Mouse (Mus musculus) midbrain, embryonic 14.5 days (tissue): ENCODE results near the gene Cxcl12. TPM values are rescaled to one million over a fixed set of nuclear protein-coding genes. Genes with fewer than 3 reads are reported as not detected.

ENCODE experiments used
- ATAC-seq: fragments of 200-750 bp; cut with Nextera tagmentation; 2 replicates; pipeline ENCODE4 v1.8.0; 2017; ENCODE audit warnings: moderate number of reproducible peaks, moderate library complexity; ENCODE audit not compliant: low FRiP score, low TSS enrichment
- DNase-seq: peaks from one replicate; pipeline ENCODE4 v3.0.0-alpha.2; 2015
- H3K27ac ChIP-seq: fragments of 300-500 bp; sonication (generic); replicated peaks from 2 replicates; pipeline ENCODE4 v1.5.1; 2014; ENCODE audit warnings: mild to moderate bottlenecking, low read depth, low read length, moderate library complexity
- H3K27me3 ChIP-seq: fragments of 300-500 bp; sonication (generic); 2 replicates; pipeline ENCODE4 v1.6.1; 2014; ENCODE audit warnings: low read length, control low read depth, mixed read lengths; ENCODE audit not compliant: control insufficient read depth, insufficient read depth
- H3K36me3 ChIP-seq: fragments of 300-500 bp; sonication (generic); 2 replicates; pipeline ENCODE4 v1.6.1; 2014; ENCODE audit warnings: low read length, control low read depth; ENCODE audit not compliant: control insufficient read depth, insufficient read depth
- H3K4me1 ChIP-seq: fragments of 300-500 bp; sonication (generic); 2 replicates; pipeline ENCODE4 v1.6.1; 2014; ENCODE audit warnings: mild to moderate bottlenecking, antibody characterized with exemption, low read length, control low read depth; ENCODE audit not compliant: control insufficient read depth, insufficient read depth
- H3K4me2 ChIP-seq: fragments of 300-500 bp; sonication (generic); 2 replicates; pipeline ENCODE4 v1.6.1; 2014; ENCODE audit warnings: mild to moderate bottlenecking, low read length, moderate library complexity
- H3K4me3 ChIP-seq: fragments of 300-500 bp; sonication (generic); replicated peaks from 2 replicates; pipeline ENCODE4 v1.5.1; 2014; ENCODE audit warnings: low read depth, low read length
- H3K9ac ChIP-seq: fragments of 300-500 bp; sonication (generic); replicated peaks from 2 replicates; pipeline ENCODE4 v1.6.1; 2014; ENCODE audit warnings: mild to moderate bottlenecking, low read length, moderate library complexity
- H3K9me3 ChIP-seq: fragments of 300-500 bp; sonication (generic); 2 replicates; pipeline ENCODE4 v1.6.1; 2016; ENCODE audit warnings: low read length, control low read depth, mixed read lengths; ENCODE audit not compliant: control insufficient read depth
- WGBS: fragments of 180-500 bp; shearing (Covaris S2); extraction: QIAGEN DNeasy Blood & Tissue Kit; methylation state at CpG from one replicate; pipeline ENCODE4 v1.1.7; 2014; 5-methylcytosine and 5-hydroxymethylcytosine counted together
- polyA plus RNA-seq: library from polyadenylated mRNA; unstranded; fragments of >200 nt; fragmentation: Nextera tagmentation; extraction: Ambion mirVana; gene quantifications from 2 replicates; pipeline ENCODE4 v1.2.1, GENCODE M21; 2014

Gene Cxcl12
- polyA plus RNA-seq, 1 experiment from 2014 or later = 80.3 TPM

DNA sequence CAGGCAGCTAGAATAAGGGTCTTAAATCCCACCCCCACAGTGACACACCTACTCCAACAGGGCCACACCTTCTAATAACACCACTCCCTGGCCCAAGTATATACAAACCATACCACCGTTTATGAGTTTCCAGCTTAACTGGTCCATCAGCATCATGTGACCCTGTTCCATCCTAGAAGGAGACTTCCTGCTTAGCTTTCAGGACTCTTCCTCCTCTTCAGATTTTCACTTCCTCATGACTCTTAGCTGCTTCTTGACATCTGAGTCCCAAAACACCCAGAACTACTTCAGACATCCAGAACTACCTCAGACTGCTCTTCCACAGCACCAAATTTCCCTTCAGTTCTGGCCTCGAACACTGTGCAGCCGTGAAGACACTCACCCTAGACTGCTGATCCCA, 22.1 kb downstream of the Cxcl12 start:
- Histone ChIP-seq H3K27me3 (no peaks in the 10 kb centered on the region), H3K36me3 (no peaks in the 10 kb centered on the region), H3K4me3 (no peak overlapping the region), H3K9ac (no peak overlapping the region), H3K4me2 (no peak overlapping the region), H3K27ac (no peak overlapping the region), H3K4me1 (no peaks in the 10 kb centered on the region), H3K9me3 (no peaks in the 10 kb centered on the region)
- WGBS = over 99% methylated on average over 3 of the region's 3 CpGs
- ATAC-seq = no peak
- DNase-seq = no peak

DNA sequence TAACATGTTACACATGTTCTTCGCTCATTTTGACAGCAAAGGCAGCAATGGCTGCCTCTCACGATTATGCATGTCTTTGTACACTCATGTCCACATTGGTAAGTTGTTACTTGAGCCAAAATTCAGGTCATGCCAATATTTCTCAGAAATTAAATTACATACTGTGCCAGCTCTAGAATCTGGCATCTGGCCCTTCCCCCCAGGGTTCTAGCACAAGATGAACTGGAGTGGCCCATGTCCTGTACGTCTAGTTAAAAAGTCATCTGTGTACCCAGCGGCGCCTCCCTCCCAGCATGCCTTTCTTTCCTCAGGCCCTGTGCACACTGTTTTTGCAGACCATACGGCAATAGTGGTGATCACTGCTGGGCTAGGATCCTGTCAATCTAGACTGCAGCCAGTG, 23.4 kb downstream of the Cxcl12 start:
- Histone ChIP-seq H3K4me2 (no peak overlapping the region), H3K36me3 (no peaks in the 10 kb centered on the region), H3K9ac (no peak overlapping the region), H3K4me3 (no peak overlapping the region), H3K9me3 (no peaks in the 10 kb centered on the region), H3K27ac (no peak overlapping the region), H3K4me1 (no peaks in the 10 kb centered on the region), H3K27me3 (no peaks in the 10 kb centered on the region)
- 92% methylated on average over 6 of the region's 6 CpGs for WGBS
- DNase-seq = no peak
- ATAC-seq = no peak

DNA sequence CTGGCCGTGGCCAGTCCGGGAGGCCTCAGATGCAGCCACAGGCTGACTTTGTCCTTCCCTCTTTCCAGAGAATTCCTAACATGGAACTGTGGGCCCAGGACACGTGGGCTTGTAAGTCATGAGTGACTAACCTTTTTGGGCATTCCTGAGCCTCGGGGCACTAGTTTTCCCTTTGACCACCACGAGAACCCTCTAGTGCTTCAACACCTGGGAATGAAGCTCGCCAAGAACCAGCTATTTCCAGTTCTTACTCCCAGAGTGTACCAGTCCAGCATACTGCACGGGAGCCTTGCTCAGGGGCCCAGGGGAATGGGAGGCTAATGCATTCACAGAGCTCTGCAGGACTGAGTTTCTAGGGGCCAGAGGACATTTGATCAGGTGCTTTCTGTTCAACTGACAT, 24.3 kb downstream of the Cxcl12 start:
- no peak overlapping the region for H3K4me2 ChIP-seq
- 85% methylated on average over 7 of the region's 7 CpGs for WGBS
- H3K4me1 ChIP-seq = no peaks in the 10 kb centered on the region
- H3K9me3 ChIP-seq = no peaks in the 10 kb centered on the region
- no peak overlapping the region for H3K9ac ChIP-seq
- ATAC-seq (no peak), DNase-seq (no peak)
- H3K27me3 ChIP-seq = no peaks in the 10 kb centered on the region
- H3K4me3 ChIP-seq = no peak overlapping the region
- H3K27ac ChIP-seq = no peak overlapping the region
- no peaks in the 10 kb centered on the region for H3K36me3 ChIP-seq

DNA sequence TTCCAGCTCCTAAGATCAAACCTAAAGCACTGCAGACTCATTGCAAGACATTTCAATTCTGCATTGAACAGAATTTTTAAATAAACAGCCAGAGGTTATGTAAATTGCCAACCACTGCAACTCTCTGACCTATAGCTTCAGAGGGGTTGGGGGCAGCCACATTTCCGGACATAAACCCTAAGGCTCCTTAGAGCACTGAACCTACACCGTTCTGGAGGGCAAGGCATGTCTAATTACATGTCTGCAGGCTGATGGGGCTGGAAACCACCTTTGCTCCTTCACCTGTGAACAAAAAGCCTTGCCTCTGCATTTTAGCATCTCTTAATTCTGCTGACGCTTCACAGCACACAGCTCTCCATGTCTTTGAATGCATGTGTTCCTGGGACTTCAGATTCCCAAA, 26.9 kb downstream of the Cxcl12 start:
- Histone ChIP-seq H3K4me2 (no peak overlapping the region), H3K36me3 (no peaks in the 10 kb centered on the region), H3K4me1 (no peaks in the 10 kb centered on the region), H3K27me3 (no peaks in the 10 kb centered on the region), H3K9me3 (no peaks in the 10 kb centered on the region), H3K4me3 (no peak overlapping the region), H3K27ac (no peak overlapping the region), H3K9ac (no peak overlapping the region)
- no peak for ATAC-seq
- 78% methylated on average over 3 of the region's 3 CpGs for WGBS
- no peak for DNase-seq

GRCm38 (mm10) chr6:117198871-117199270, 30.5 kb downstream of the Cxcl12 start:
- H3K4me3 ChIP-seq = no peak overlapping the region
- no peak overlapping the region for H3K27ac ChIP-seq
- 80% methylated on average over 4 of the region's 4 CpGs for WGBS
- H3K9ac ChIP-seq = no peak overlapping the region
- DNase-seq (no peak), ATAC-seq (no peak)
- H3K4me2 ChIP-seq = no peak overlapping the region
- no peaks in the 10 kb centered on the region for H3K27me3 ChIP-seq
- no peaks in the 10 kb centered on the region for H3K36me3 ChIP-seq
- H3K4me1 ChIP-seq = no peaks in the 10 kb centered on the region
- no peaks in the 10 kb centered on the region for H3K9me3 ChIP-seq

- H3K4me3 ChIP-seq = no peak overlapping the region
- DNase-seq = no peak
- no peaks in the 10 kb centered on the region for H3K4me1 ChIP-seq
- H3K36me3 ChIP-seq = no peaks in the 10 kb centered on the region
- H3K9ac ChIP-seq = no peak overlapping the region
- WGBS = 3% methylated on average over 2 of the region's 2 CpGs
- no peak overlapping the region for H3K4me2 ChIP-seq
- no peak overlapping the region for H3K27ac ChIP-seq
- no peaks in the 10 kb centered on the region for H3K27me3 ChIP-seq
- H3K9me3 ChIP-seq = no peaks in the 10 kb centered on the region
- ATAC-seq = no peak
Observed at GRCm38 (mm10) chr6:117199718-117200117, 31.4 kb downstream of the Cxcl12 start.

DNA sequence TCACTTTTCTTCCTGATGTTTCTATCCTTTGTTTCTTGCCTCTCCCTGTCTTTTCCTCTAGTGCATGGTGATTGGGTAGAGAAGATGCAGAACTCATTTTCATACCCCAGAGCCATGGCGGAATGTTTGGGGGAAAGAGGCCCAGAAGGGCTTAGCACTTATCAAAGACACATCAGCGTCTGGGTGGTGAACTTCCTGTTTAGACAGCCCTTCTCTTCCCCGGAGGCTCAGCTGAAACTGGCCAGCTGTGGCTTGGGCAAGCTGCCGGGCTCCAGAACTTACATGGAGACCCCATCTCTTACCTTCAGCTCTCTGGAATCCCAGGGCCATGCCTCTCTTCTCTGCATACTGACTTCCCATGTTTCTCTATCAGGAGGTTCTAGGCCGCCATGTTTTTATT, 32.6 kb downstream of the Cxcl12 start:
- no peak for ATAC-seq
- Histone ChIP-seq H3K4me2 (no peak overlapping the region), H3K27ac (no peak overlapping the region), H3K4me1 (no peaks in the 10 kb centered on the region), H3K4me3 (no peak overlapping the region), H3K27me3 (no peaks in the 10 kb centered on the region), H3K9ac (no peak overlapping the region), H3K9me3 (no peaks in the 10 kb centered on the region), H3K36me3 (no peaks in the 10 kb centered on the region)
- WGBS = 81% methylated on average over 5 of the region's 5 CpGs
- DNase-seq = no peak

DNA sequence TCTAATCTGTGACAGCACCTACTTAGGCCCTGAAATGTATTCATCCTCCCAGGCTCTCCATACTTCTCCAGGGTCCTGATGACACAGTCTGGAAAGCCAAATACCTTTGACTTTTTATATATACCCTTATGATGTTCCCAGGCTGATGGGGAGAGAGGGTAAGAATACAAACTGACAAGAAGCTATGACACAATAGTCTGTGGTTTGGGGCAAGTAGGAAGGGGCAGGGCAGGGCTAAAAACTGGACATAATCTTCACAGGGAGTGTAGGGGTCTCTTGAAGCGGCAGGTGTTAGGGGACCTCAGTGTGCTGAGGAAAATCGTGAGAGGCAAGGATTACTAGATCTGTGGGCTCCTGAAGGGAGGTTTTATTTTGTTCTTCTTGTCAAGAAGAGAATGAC, 33.1 kb downstream of the Cxcl12 start:
- Histone ChIP-seq H3K4me1 (no peaks in the 10 kb centered on the region), H3K9ac (no peak overlapping the region), H3K9me3 (no peaks in the 10 kb centered on the region), H3K4me2 (no peak overlapping the region), H3K27ac (no peak overlapping the region), H3K27me3 (no peaks in the 10 kb centered on the region), H3K4me3 (no peak overlapping the region), H3K36me3 (no peaks in the 10 kb centered on the region)
- ATAC-seq (no peak), DNase-seq (no peak)
- WGBS = 76% methylated on average over 2 of the region's 2 CpGs

- Histone ChIP-seq H3K4me3 (no peak overlapping the region), H3K36me3 (no peaks in the 10 kb centered on the region), H3K9me3 (no peaks in the 10 kb centered on the region), H3K27me3 (no peaks in the 10 kb centered on the region), H3K9ac (no peak overlapping the region), H3K4me1 (no peaks in the 10 kb centered on the region), H3K27ac (no peak overlapping the region), H3K4me2 (no peak overlapping the region)
- DNase-seq (no peak), ATAC-seq (no peak)
- 94% methylated on average over 8 of the region's 8 CpGs for WGBS
Observed at GRCm38 (mm10) chr6:117201859-117202258, 33.5 kb downstream of the Cxcl12 start.
